In the genomic region with DNA sequence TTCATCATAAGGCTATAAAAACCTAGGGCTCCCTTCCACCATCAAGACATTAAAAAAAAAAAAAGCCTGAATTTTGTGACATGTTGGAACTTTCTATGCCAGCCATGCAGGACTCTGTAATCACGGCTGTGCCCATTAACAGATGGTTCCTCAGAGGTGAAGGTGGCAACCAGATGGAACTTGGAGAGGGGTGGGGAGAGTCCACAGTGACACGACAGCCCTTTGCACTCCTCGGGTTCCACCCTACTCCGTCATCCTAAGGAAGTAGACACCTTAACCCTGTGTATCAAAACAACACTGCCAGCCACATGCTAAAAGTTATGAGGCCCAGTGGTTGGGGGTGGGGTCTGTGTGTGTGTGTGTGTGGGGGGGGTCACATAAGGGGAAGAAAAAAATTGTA, we compare ENCODE assay signal across 7 mouse cellular contexts. TPM values are rescaled to one million over a fixed set of nuclear protein-coding genes. Genes with fewer than 3 reads are reported as not detected.
DNase-seq lines count a peak whose midpoint lies in the region; ATAC-seq lines count a peak whose summit lies in the region.

No protein-coding gene starts in this region.

- H3K36me3 ChIP-seq in megakaryocyte, embryonic 14.5 days (replicated peaks; ENCODE audit: low read length): peaks cover 39% of the 10 kb centered on the region
- no peaks in the 10 kb centered on the region for H3K36me3 ChIP-seq in forebrain, embryonic 15.5 days
- 0 out of 2 replicates have a peak, but pooled peaks cover 3% of the 10 kb centered on the region for H3K36me3 ChIP-seq in liver, embryonic 12.5 days

- DNase-seq in left cerebral cortex, adult 18-20 months (ENCODE audit: low spot score in 2 of 2): no peak
- no peak for DNase-seq in retina, embryonic 14.5 days (ENCODE audit: low spot score)

- H3K9ac ChIP-seq in forebrain, embryonic 15.5 days (replicated peaks): no peak overlapping the region
- peak overlapping the region; percentile 79 for H3K9ac ChIP-seq in liver, embryonic 12.5 days

- no peak for ATAC-seq in megakaryocyte, adult 5-6 weeks (ENCODE audit: poor library complexity, severe bottlenecking)
- no peak for ATAC-seq in forebrain, embryonic 15.5 days (replicated peaks)
- no peak for ATAC-seq in liver, embryonic 12.5 days
- no peak for ATAC-seq in activated CD4-positive, CD25-positive, alpha-beta regulatory T cell, adult 4 months

- no peak overlapping the region for H3K27ac ChIP-seq in forebrain, embryonic 15.5 days (replicated peaks)
- peak overlapping the region; percentile 69; the same call in 1 of the 2 replicates for H3K27ac ChIP-seq in liver, embryonic 12.5 days

- H3K4me1 ChIP-seq in megakaryocyte, embryonic 14.5 days: peaks cover 76% of the 10 kb centered on the region
- H3K4me1 ChIP-seq in forebrain, embryonic 15.5 days: peaks cover 15% of the 10 kb centered on the region
- H3K4me1 ChIP-seq in liver, embryonic 12.5 days: peaks cover 58% of the 10 kb centered on the region

- H3K4me2 ChIP-seq in forebrain, embryonic 15.5 days (replicated peaks): peak overlapping the region; percentile 86; the same call in 1 of the 2 replicates
- H3K4me2 ChIP-seq in liver, embryonic 12.5 days: peak overlapping the region; percentile 90

- H3K27me3 ChIP-seq in megakaryocyte, embryonic 14.5 days (replicated peaks): no peaks in the 10 kb centered on the region
- no peaks in the 10 kb centered on the region for H3K27me3 ChIP-seq in forebrain, embryonic 15.5 days
- no peaks in the 10 kb centered on the region for H3K27me3 ChIP-seq in liver, embryonic 12.5 days (replicated peaks)

- H3K4me3 ChIP-seq in megakaryocyte, embryonic 14.5 days (replicated peaks): peak overlapping the region; percentile 96
- no peak overlapping the region for H3K4me3 ChIP-seq in forebrain, embryonic 15.5 days
- H3K4me3 ChIP-seq in liver, embryonic 12.5 days: peak overlapping the region; percentile 71

- H3K9me3 ChIP-seq in megakaryocyte, embryonic 14.5 days: no peaks in the 10 kb centered on the region
- H3K9me3 ChIP-seq in forebrain, embryonic 15.5 days: no peaks in the 10 kb centered on the region
- H3K9me3 ChIP-seq in liver, embryonic 12.5 days (replicated peaks): no peaks in the 10 kb centered on the region

- WGBS in forebrain, embryonic 15.5 days: 74% methylated on average over 4 of the region's 4 CpGs
- 54% methylated on average over 4 of the region's 4 CpGs for WGBS in liver, embryonic 12.5 days (ENCODE audit: insufficient replicate concordance)

RNA-seq across cellular contexts. Expression of a gene that starts 1.3 kb away (rescaled TPM):
- polyA plus RNA-seq in megakaryocyte, embryonic 14.5 days (2012; ENCODE audit: insufficient read depth, low replicate concordance): 4.4 and 22.6 TPM in 2 replicates
- total RNA-seq in megakaryocyte, adult 5-6 weeks (2015): 15.6 and 26.2 TPM in 2 replicates
- total RNA-seq in megakaryocyte, adult 5-6 weeks (2017): 20.9 and 21.6 TPM in 2 replicates
- polyA plus RNA-seq in forebrain, embryonic 15.5 days (2015; fragmentation: Nextera tagmentation; extraction: Ambion mirVana): 38.7 and 39.6 TPM in 2 replicates
- 16.2 and 19.9 TPM in 2 replicates for polyA plus RNA-seq in liver, embryonic 12.5 days (2016; fragmentation: Nextera tagmentation; extraction: Ambion mirVana)
- 10 to 100 TPM; 21.6 to 23.0 TPM for total RNA-seq in left cerebral cortex, adult 18-20 months (2021)
- polyA plus RNA-seq in activated CD4-positive, CD25-positive, alpha-beta regulatory T cell, adult 4 months (2017; shearing (Covaris generic)): 10 to 100 TPM; 11.3 to 13.7 TPM
